Mouse (Mus musculus): ENCODE measurements around the gene Nkd1.
A peak's percentile ranks its signal among the peaks of the same experiment; 100 is the strongest.

The Nkd1 gene

GRCm38 (mm10) chr8:88520985-88521527 lies at the start of gene Nkd1:
Gene Nkd1, plus strand, starts transcription at chr8:88521354.
- peak; percentile 42 to 69 for DNase-seq (ENCODE audit: low spot score in 2 of 2)

- no peak for DNase-seq (ENCODE audit: low spot score in 2 of 2)
These were observed 39.9 kb upstream of the Nkd1 start for GRCm38 (mm10) chr8:88481290-88481689.

- DNase-seq (ENCODE audit: low spot score in 2 of 2) = no peak
These were observed 32.7 kb upstream of the Nkd1 start for GRCm38 (mm10) chr8:88488391-88488829.

GRCm38 (mm10) chr8:88494076-88494475 lies 27.1 kb upstream of the Nkd1 start:
- no peak for DNase-seq (ENCODE audit: low spot score in 2 of 2)

GRCm38 (mm10) chr8:88495071-88495805 lies 25.9 kb upstream of the Nkd1 start:
- DNase-seq (ENCODE audit: low spot score in 2 of 2) = peak in 1 of 2 experiments; percentile 21

- no peak for DNase-seq (ENCODE audit: low spot score in 2 of 2)
These were observed 19.0 kb upstream of the Nkd1 start for GRCm38 (mm10) chr8:88502143-88502542.

GRCm38 (mm10) chr8:88506981-88507380 lies 14.2 kb upstream of the Nkd1 start:
- DNase-seq (ENCODE audit: low spot score in 2 of 2) = no peak

- DNase-seq (ENCODE audit: low spot score in 2 of 2) = no peak
These were observed 10.1 kb upstream of the Nkd1 start for GRCm38 (mm10) chr8:88511061-88511460.

GRCm38 (mm10) chr8:88512094-88512794 lies 8.9 kb upstream of the Nkd1 start:
- DNase-seq (ENCODE audit: low spot score in 2 of 2) = no peak

GRCm38 (mm10) chr8:88518047-88518446 lies 3.1 kb upstream of the Nkd1 start:
- DNase-seq (ENCODE audit: low spot score in 2 of 2) = no peak

- no peak for DNase-seq (ENCODE audit: low spot score in 2 of 2)
These were observed 773 bp upstream of the Nkd1 start for GRCm38 (mm10) chr8:88520381-88520780.

GRCm38 (mm10) chr8:88521541-88522414 lies 624 bp downstream of the Nkd1 start:
- no peak for DNase-seq (ENCODE audit: low spot score in 2 of 2)

GRCm38 (mm10) chr8:88522433-88523030 lies 1.4 kb downstream of the Nkd1 start:
- DNase-seq (ENCODE audit: low spot score in 2 of 2) = no peak

- no peak for DNase-seq (ENCODE audit: low spot score in 2 of 2)
These were observed 2.5 kb downstream of the Nkd1 start for GRCm38 (mm10) chr8:88523621-88524020.

- no peak for DNase-seq (ENCODE audit: low spot score in 2 of 2)
These were observed 3.0 kb downstream of the Nkd1 start for GRCm38 (mm10) chr8:88524132-88524531.

GRCm38 (mm10) chr8:88524851-88525250 lies 3.7 kb downstream of the Nkd1 start:
- no peak for DNase-seq (ENCODE audit: low spot score in 2 of 2)

GRCm38 (mm10) chr8:88526296-88526695 lies 5.1 kb downstream of the Nkd1 start:
- DNase-seq (ENCODE audit: low spot score in 2 of 2) = no peak

- no peak for DNase-seq (ENCODE audit: low spot score in 2 of 2)
These were observed 7.0 kb downstream of the Nkd1 start for GRCm38 (mm10) chr8:88528186-88528585.

- no peak for DNase-seq (ENCODE audit: low spot score in 2 of 2)
These were observed 8.6 kb downstream of the Nkd1 start for GRCm38 (mm10) chr8:88529798-88530197.

- no peak for DNase-seq (ENCODE audit: low spot score in 2 of 2)
These were observed 15.9 kb downstream of the Nkd1 start for GRCm38 (mm10) chr8:88537081-88537480.

All from frontal cortex, postnatal 25 days (tissue).